24 mouse cellular contexts compared by ENCODE assay signal in the genomic region with DNA sequence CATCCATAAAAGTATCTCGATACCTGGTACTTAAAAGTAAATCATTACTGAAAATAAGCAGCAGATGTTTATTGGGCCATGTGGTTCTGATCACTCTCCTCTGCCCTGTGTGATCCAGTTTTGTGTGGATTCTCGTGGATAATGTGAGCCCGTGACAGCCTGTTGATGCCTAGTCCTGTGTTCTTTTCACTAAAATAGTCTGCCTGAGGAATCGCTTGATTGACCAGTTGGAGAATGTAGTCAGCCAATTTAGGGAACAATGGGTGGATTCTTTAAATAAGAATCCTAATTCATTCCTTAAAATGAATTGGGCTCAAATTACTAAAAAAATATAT.
"Had no signal": no experiment of that assay in that cellular context is flagged by ENCODE, and none has a peak within 500 bp of the region (broad histone marks: within the 10 kb centered on the region; RNA-seq: fewer than 3 reads in every experiment).

No protein-coding gene starts in this region.

- H3K27ac ChIP-seq: heart, adult 2 months; heart, embryonic 13.5 days; heart, embryonic 15.5 days; hindbrain, embryonic 13.5 days; hindbrain, embryonic 15.5 days; intestine, embryonic 15.5 days; layer of hippocampus, adult 2 months; limb, embryonic 15.5 days; liver, embryonic 12.5 days; liver, embryonic 14.5 days had no signal

- H3K27me3 ChIP-seq: heart, embryonic 13.5 days; heart, embryonic 15.5 days; hindbrain, embryonic 13.5 days; hindbrain, embryonic 15.5 days; intestine, embryonic 15.5 days; limb, embryonic 15.5 days; liver, embryonic 12.5 days had no signal

- H3K9me3 ChIP-seq: heart, embryonic 13.5 days; heart, embryonic 15.5 days; hindbrain, embryonic 13.5 days; hindbrain, embryonic 15.5 days; intestine, embryonic 15.5 days; limb, embryonic 15.5 days; liver, embryonic 12.5 days had no signal

- ATAC-seq: inflammation-experienced regulatory T-cells, adult 6 months; intestine, embryonic 15.5 days; intestine, postnatal 0 days; liver, embryonic 12.5 days had no signal

- H3K4me2 ChIP-seq: heart, embryonic 11.5 days; heart, embryonic 13.5 days; heart, embryonic 15.5 days; hindbrain, embryonic 13.5 days; hindbrain, embryonic 15.5 days; intestine, embryonic 15.5 days; limb, embryonic 15.5 days; liver, embryonic 12.5 days had no signal

- H3K4me1 ChIP-seq: heart, embryonic 13.5 days; heart, embryonic 15.5 days; hindbrain, embryonic 13.5 days; hindbrain, embryonic 15.5 days; intestine, embryonic 15.5 days; limb, embryonic 15.5 days; liver, embryonic 12.5 days had no signal

- DNase-seq: gastrocnemius, postnatal 14 days; gastrocnemius, postnatal 36 days; heart, adult 11 months; heart, adult 2 months; heart, postnatal 14 days; heart, postnatal 36 days; kidney, adult 18-20 months; kidney, adult 8-10 months; kidney, postnatal 10 days; kidney, postnatal 25 days; kidney, postnatal 4 days; left cerebral cortex, postnatal 4 days had no signal

- H3K9ac ChIP-seq: heart, embryonic 13.5 days; heart, embryonic 15.5 days; hindbrain, embryonic 13.5 days; hindbrain, embryonic 15.5 days; intestine, embryonic 15.5 days; limb, embryonic 15.5 days; liver, embryonic 12.5 days; liver, embryonic 14.5 days had no signal

- H3K4me3 ChIP-seq: heart, adult 2 months; heart, embryonic 13.5 days; heart, embryonic 15.5 days; hindbrain, embryonic 13.5 days; hindbrain, embryonic 15.5 days; intestine, embryonic 15.5 days; layer of hippocampus, adult 2 months; limb, embryonic 15.5 days; liver, embryonic 12.5 days had no signal

- H3K36me3 ChIP-seq: heart, embryonic 13.5 days; heart, embryonic 15.5 days; hindbrain, embryonic 13.5 days; hindbrain, embryonic 15.5 days; intestine, embryonic 15.5 days; limb, embryonic 15.5 days; liver, embryonic 12.5 days had no signal
